Comparison of ENCODE assay signal across 11 mouse cellular contexts in genomic region chr11:40216391-40216790, GRCm38 (mm10).
"Had no signal": no experiment of that assay in that cellular context is flagged by ENCODE, and none has a peak within 500 bp of the region (broad histone marks: within the 10 kb centered on the region; RNA-seq: fewer than 3 reads in every experiment).

No protein-coding gene starts in this region.

- H3K27ac ChIP-seq: layer of hippocampus, adult 2 months; limb, embryonic 12.5 days; liver, embryonic 13.5 days; stomach, postnatal 0 days had no signal

- H3K4me3 ChIP-seq: layer of hippocampus, adult 2 months; limb, embryonic 12.5 days; liver, embryonic 13.5 days had no signal

- H3K4me1 ChIP-seq: limb, embryonic 12.5 days; liver, embryonic 13.5 days had no signal

- ATAC-seq: liver, postnatal 0 days had no signal

- H3K27me3 ChIP-seq: limb, embryonic 12.5 days; liver, embryonic 13.5 days had no signal

- H3K36me3 ChIP-seq: limb, embryonic 12.5 days; liver, embryonic 13.5 days had no signal

- H3K4me2 ChIP-seq: limb, embryonic 12.5 days; liver, embryonic 13.5 days had no signal

- DNase-seq: kidney, adult 18-20 months; kidney, postnatal 10 days; kidney, postnatal 4 days; liver; liver, embryonic 13.5 days; liver, postnatal 0 days; lung, postnatal 36 days; thymus, postnatal 14 days had no signal

- H3K9ac ChIP-seq: limb, embryonic 12.5 days; liver, embryonic 13.5 days; liver, postnatal 0 days had no signal

- H3K9me3 ChIP-seq: limb, embryonic 12.5 days; liver, embryonic 13.5 days had no signal
